Mouse (Mus musculus) brain, embryonic 14.5 days (tissue): ENCODE measurements at regions not wholly inside any gene's neighbourhood (a gene's known extent, or its start where the extent isn't known, plus 50 kb on each side); places are given as distances from the start of the nearest gene placed in this dataset.

Source experiments
- CTCF ChIP-seq: fragments of 200-500 bp; IDR thresholded peaks from 2 replicates; pipeline ENCODE4 v1.5.1; 2012; ENCODE audit warnings: inconsistent platforms, mild to moderate bottlenecking, moderate library complexity, borderline replicate concordance; ENCODE audit not compliant: insufficient read depth, insufficient read length; ENCODE audit errors: extremely low read depth
- POLR2A ChIP-seq: fragments of 200-500 bp; IDR thresholded peaks from 2 replicates; pipeline ENCODE4 v1.6.1; 2012; ENCODE audit warnings: mild to moderate bottlenecking, inconsistent platforms, borderline replicate concordance; ENCODE audit not compliant: poor library complexity, insufficient read depth, insufficient read length, severe bottlenecking; ENCODE audit errors: extremely low read depth

- TF ChIP-seq CTCF, result no peak
- TF ChIP-seq POLR2A, result no peak
Observed at GRCm38 (mm10) chr8:30913664-30914063, 2514.8 kb upstream of the 5930422O12Rik start.
